Mouse (Mus musculus): ENCODE results near the gene Tnrc6a. TPM values are rescaled to one million over a fixed set of nuclear protein-coding genes. Genes with fewer than 3 reads are reported as not detected.

Tnrc6a gene
- total RNA-seq, 2 experiments from 2014 or later: 24.1 to 26.2 TPM

GRCm38 (mm10) chr7:123219781-123220632 lies 96.3 kb downstream of the Tnrc6a start:
- intact Hi-C loops (cut with DNase I): no loop called here
- Histone ChIP-seq H3K4me3 (no peak overlapping the region), H3K27ac (no peak overlapping the region)
- no peak for DNase-seq
- TF ChIP-seq CTCF (IDR thresholded peaks at IDR 0.05): no peak

GRCm38 (mm10) chr7:123220633-123220942 lies 96.9 kb downstream of the Tnrc6a start:
- intact Hi-C loops (cut with DNase I): no loop called here
- no peak for DNase-seq
- Histone ChIP-seq H3K27ac (no peak overlapping the region), H3K4me3 (no peak overlapping the region)
- TF ChIP-seq CTCF (IDR thresholded peaks at IDR 0.05): no peak

- intact Hi-C loops (cut with DNase I): no loop called here
- TF ChIP-seq CTCF (IDR thresholded peaks at IDR 0.05): no peak
- DNase-seq: no peak
- no peak overlapping the region for H3K27ac ChIP-seq
- H3K4me3 ChIP-seq: no peak overlapping the region
Observed at GRCm38 (mm10) chr7:123224076-123224475, 100.4 kb downstream of the Tnrc6a start.

- Histone ChIP-seq H3K4me3 (no peak overlapping the region), H3K27ac (no peak overlapping the region)
- intact Hi-C loops (cut with DNase I): no loop called here
- DNase-seq: no peak
- TF ChIP-seq CTCF (IDR thresholded peaks at IDR 0.05): no peak
Observed at GRCm38 (mm10) chr7:123225159-123225558, 101.5 kb downstream of the Tnrc6a start.

GRCm38 (mm10) chr7:123235449-123235848 lies 111.8 kb downstream of the Tnrc6a start:
- no peak for TF ChIP-seq CTCF (IDR thresholded peaks at IDR 0.05)
- intact Hi-C loops (cut with DNase I): no loop called here
- Histone ChIP-seq H3K4me3 (no peak overlapping the region), H3K27ac (no peak overlapping the region)
- DNase-seq: no peak

GRCm38 (mm10) chr7:123238621-123239020 lies 114.9 kb downstream of the Tnrc6a start:
- H3K4me3 ChIP-seq: no peak overlapping the region
- DNase-seq: no peak

GRCm38 (mm10) chr7:123240064-123240463 lies 116.4 kb downstream of the Tnrc6a start:
- no peak for TF ChIP-seq CTCF (IDR thresholded peaks at IDR 0.05)
- no peak overlapping the region for H3K4me3 ChIP-seq
- no peak for DNase-seq
- H3K27ac ChIP-seq: no peak overlapping the region
- intact Hi-C loops (cut with DNase I): no loop called here

More at GRCm38 (mm10) chr7:123238621-123239020, 114.9 kb downstream of the Tnrc6a start:
- intact Hi-C loops (cut with DNase I): no loop called here
- no peak overlapping the region for H3K27ac ChIP-seq
- no peak for TF ChIP-seq CTCF (IDR thresholded peaks at IDR 0.05)

GRCm38 (mm10) chr7:123242241-123242640 lies 118.6 kb downstream of the Tnrc6a start:
- H3K27ac ChIP-seq: no peak overlapping the region
- no peak overlapping the region for H3K4me3 ChIP-seq
- no peak for TF ChIP-seq CTCF (IDR thresholded peaks at IDR 0.05)
- intact Hi-C loops (cut with DNase I): no loop called here
- DNase-seq: no peak

- Histone ChIP-seq H3K27ac (no peak overlapping the region), H3K4me3 (no peak overlapping the region)
- DNase-seq: no peak
- intact Hi-C loops (cut with DNase I): no loop called here
- no peak for TF ChIP-seq CTCF (IDR thresholded peaks at IDR 0.05)
Observed at GRCm38 (mm10) chr7:123244833-123245232, 121.1 kb downstream of the Tnrc6a start.

Other genes with a start within 250 kb of the Tnrc6a start
- gene Rbbp6, start 158.2 kb upstream of the Tnrc6a start, total RNA-seq (2021): 10 to 100 TPM; 25.7 to 30.5 TPM
- gene Slc5a11, start 90.9 kb downstream of the Tnrc6a start, total RNA-seq (2021): not detected
- 10 to 100 TPM; 28.5 to 28.8 TPM for gene Lcmt1, start 245.9 kb downstream of the Tnrc6a start, total RNA-seq (2021)
- gene Arhgap17, start 246.0 kb downstream of the Tnrc6a start, total RNA-seq (2021): 10 to 100 TPM; 16.4 to 18.5 TPM

All from gastrocnemius, adult 2 months (tissue).